Mouse (Mus musculus) cerebellum, adult 2 months (tissue): ENCODE results near the gene Prr3.

Source experiments
- CTCF ChIP-seq: fragments of 200-500 bp; IDR thresholded peaks from 2 replicates; pipeline ENCODE4 v1.5.1; 2011; ENCODE audit warnings: low read depth, mild to moderate bottlenecking, control low read depth, low read length, moderate library complexity, borderline replicate concordance; ENCODE audit not compliant: insufficient read depth
- POLR2A ChIP-seq: fragments of 200-500 bp; IDR thresholded peaks from 2 replicates; pipeline ENCODE4 v1.6.1; 2011; ENCODE audit warnings: low read length, control low read depth, borderline replicate concordance; ENCODE audit not compliant: insufficient read depth

GRCm38 (mm10) chr17:35937700-35938348 is 42.2 kb downstream of the Prr3 start:
- TF ChIP-seq CTCF (peak; percentile 85), POLR2A (no peak)
